Mouse (Mus musculus) erythroblast, adult 5-6 weeks (primary cell): ENCODE measurements around the gene Matn4. TPM values are rescaled to one million over a fixed set of nuclear protein-coding genes. Genes with fewer than 3 reads are reported as not detected.

Experiments used
- ATAC-seq: replicated peaks from 2 replicates; pipeline ENCODE4 v1.8.0; 2016; ENCODE audit warnings: moderate number of reproducible peaks, mild to moderate bottlenecking, moderate TSS enrichment, inconsistent platforms; ENCODE audit not compliant: poor library complexity, low FRiP score, severe bottlenecking
- total RNA-seq, 2 experiments: library from RNA; stranded (forward) in 1 of 2; stranded (reverse) in 1 of 2; fragments of 150-400 nt in 1 of 2; fragments of 200-764, 138-1000 nt in 1 of 2; gene quantifications; 2 replicates each; pipeline versions ENCODE4 v1.2.3 to v1.2.4; 2015 to 2017; ENCODE audit warnings: low replicate concordance in 2 of 2

Matn4 gene
- total RNA-seq, 2 experiments from 2014 or later = not detected

GRCm38 (mm10) chr2:164418308-164418875 is 13.4 kb upstream of the Matn4 start:
- ATAC-seq = no peak

- ATAC-seq = no peak
Measured at GRCm38 (mm10) chr2:164417198-164417597, 12.2 kb upstream of the Matn4 start.

- no peak for ATAC-seq
Measured at GRCm38 (mm10) chr2:164414581-164414980, 9.6 kb upstream of the Matn4 start.

GRCm38 (mm10) chr2:164414167-164414566 is 9.2 kb upstream of the Matn4 start:
- no peak for ATAC-seq

- no peak for ATAC-seq
Measured at GRCm38 (mm10) chr2:164407708-164408107, 2.7 kb upstream of the Matn4 start.

GRCm38 (mm10) chr2:164405519-164405918 is 559 bp upstream of the Matn4 start:
- ATAC-seq = no peak

- no peak for ATAC-seq
Measured at GRCm38 (mm10) chr2:164404082-164404990, 624 bp downstream of the Matn4 start.

GRCm38 (mm10) chr2:164403396-164404081 is 1.4 kb downstream of the Matn4 start:
- ATAC-seq = no peak

GRCm38 (mm10) chr2:164402906-164403305 is 2.1 kb downstream of the Matn4 start, which contains the start of gene Rbpjl:
TSS of gene Rbpjl (plus strand) at chr2:164403141.
- ATAC-seq = 0 out of 2 replicates have a peak, but pooled peaks have one; percentile 74

GRCm38 (mm10) chr2:164396911-164397310 is 8.0 kb downstream of the Matn4 start:
- no peak for ATAC-seq

GRCm38 (mm10) chr2:164396076-164396475 is 8.9 kb downstream of the Matn4 start:
- ATAC-seq = no peak

- ATAC-seq = no peak
Measured at GRCm38 (mm10) chr2:164393126-164393525, 11.8 kb downstream of the Matn4 start.

- peak; percentile 81 for ATAC-seq
Measured at GRCm38 (mm10) chr2:164389499-164389898, 15.5 kb downstream of the Matn4 start.

- no peak for ATAC-seq
Measured at GRCm38 (mm10) chr2:164389020-164389419, 15.9 kb downstream of the Matn4 start, which contains the start of gene Slpi. TSS of gene Slpi (minus strand) at chr2:164389095.

- ATAC-seq = no peak
Measured at GRCm38 (mm10) chr2:164386953-164387352, 18.0 kb downstream of the Matn4 start.

GRCm38 (mm10) chr2:164385927-164386763 is 18.8 kb downstream of the Matn4 start:
- no peak for ATAC-seq

- ATAC-seq = no peak
Measured at GRCm38 (mm10) chr2:164383656-164384399, 21.1 kb downstream of the Matn4 start.

GRCm38 (mm10) chr2:164382971-164383370 is 22.0 kb downstream of the Matn4 start:
- no peak for ATAC-seq

- ATAC-seq = no peak
Measured at GRCm38 (mm10) chr2:164381726-164382125, 23.2 kb downstream of the Matn4 start.
